Mouse (Mus musculus) lung, adult 2 months (tissue): ENCODE results near the gene Aldh3b1.

Experiments used
- CTCF ChIP-seq: fragments of 200-500 bp; IDR thresholded peaks from 2 replicates; pipeline ENCODE4 v1.5.1; 2011; ENCODE audit warnings: mild to moderate bottlenecking, low read length, control low read depth; ENCODE audit not compliant: insufficient read depth
- POLR2A ChIP-seq: fragments of 200-500 bp; IDR thresholded peaks from 2 replicates; pipeline ENCODE4 v1.6.1; 2011; ENCODE audit warnings: low read depth, mild to moderate bottlenecking, control low read depth, low read length, borderline replicate concordance; ENCODE audit errors: extremely low read depth

- TF ChIP-seq CTCF, result no peak
- no peak for TF ChIP-seq POLR2A
Measured at GRCm38 (mm10) chr19:3945872-3946564, 16.4 kb upstream of the Aldh3b1 start.
